Mouse (Mus musculus) inflammation-experienced regulatory T-cells, adult 6 months (primary cell): ENCODE measurements around the gene Agap1. TPM values are rescaled to one million over a fixed set of nuclear protein-coding genes. Genes with fewer than 3 reads are reported as not detected.

Experiments
- ATAC-seq: one replicate; pipeline ENCODE4 v1.8.0; 2017
- polyA plus RNA-seq, 3 experiments: library from polyadenylated mRNA; unstranded; fragments of 100-300 nt; shearing (Covaris generic); gene quantifications; one replicate each; pipeline ENCODE4 v1.2.1; 2017

The Agap1 gene
- polyA plus RNA-seq, 3 experiments from 2014 or later, result 0.08 to 0.28 TPM; not detected in 1

GRCm38 (mm10) chr1:89860017-89860730 lies 405.6 kb downstream of the Agap1 start:
- ATAC-seq, result no peak

GRCm38 (mm10) chr1:89865787-89866186 lies 411.2 kb downstream of the Agap1 start:
- no peak for ATAC-seq

GRCm38 (mm10) chr1:89867847-89868246 lies 413.2 kb downstream of the Agap1 start:
- no peak for ATAC-seq

GRCm38 (mm10) chr1:89870134-89870905 lies 415.7 kb downstream of the Agap1 start:
- ATAC-seq, result no peak

- no peak for ATAC-seq
Measured at GRCm38 (mm10) chr1:89870906-89871211, 416.3 kb downstream of the Agap1 start.

- ATAC-seq, result no peak
Measured at GRCm38 (mm10) chr1:89876346-89877072, 421.9 kb downstream of the Agap1 start.

- no peak for ATAC-seq
Measured at GRCm38 (mm10) chr1:89878496-89878895, 423.9 kb downstream of the Agap1 start.

- ATAC-seq, result no peak
Measured at GRCm38 (mm10) chr1:89880193-89880592, 425.6 kb downstream of the Agap1 start.

- no peak for ATAC-seq
Measured at GRCm38 (mm10) chr1:89880834-89881233, 426.2 kb downstream of the Agap1 start.

- ATAC-seq, result no peak
Measured at GRCm38 (mm10) chr1:89884335-89884734, 429.7 kb downstream of the Agap1 start.

- no peak for ATAC-seq
Measured at GRCm38 (mm10) chr1:89885696-89886095, 431.1 kb downstream of the Agap1 start.

GRCm38 (mm10) chr1:89891400-89891799 lies 436.8 kb downstream of the Agap1 start:
- no peak for ATAC-seq

GRCm38 (mm10) chr1:89892281-89892680 lies 437.7 kb downstream of the Agap1 start:
- ATAC-seq, result no peak

- no peak for ATAC-seq
Measured at GRCm38 (mm10) chr1:89895801-89896200, 441.2 kb downstream of the Agap1 start.

- ATAC-seq, result no peak
Measured at GRCm38 (mm10) chr1:89899036-89899435, 444.4 kb downstream of the Agap1 start.

- ATAC-seq, result no peak
Measured at GRCm38 (mm10) chr1:89899761-89900445, 445.3 kb downstream of the Agap1 start.

- no peak for ATAC-seq
Measured at GRCm38 (mm10) chr1:89901381-89901780, 446.8 kb downstream of the Agap1 start.

GRCm38 (mm10) chr1:89902236-89902635 lies 447.6 kb downstream of the Agap1 start:
- no peak for ATAC-seq

- ATAC-seq, result no peak
Measured at GRCm38 (mm10) chr1:89902641-89903040, 448.0 kb downstream of the Agap1 start.

GRCm38 (mm10) chr1:89909796-89910195 lies 455.2 kb downstream of the Agap1 start:
- ATAC-seq, result no peak

- ATAC-seq, result no peak
Measured at GRCm38 (mm10) chr1:89912392-89912791, 457.8 kb downstream of the Agap1 start.

GRCm38 (mm10) chr1:89913611-89914010 lies 459.0 kb downstream of the Agap1 start:
- no peak for ATAC-seq

- no peak for ATAC-seq
Measured at GRCm38 (mm10) chr1:89918111-89918510, 463.5 kb downstream of the Agap1 start.
